Mouse (Mus musculus) kidney, postnatal 14 days (tissue): ENCODE measurements around the gene Sec14l2.

Experiments
- DNase-seq: peaks from one replicate; pipeline ENCODE4 v3.0.0; 2022; ENCODE audit warnings: mixed read lengths

The Sec14l2 gene

DNA sequence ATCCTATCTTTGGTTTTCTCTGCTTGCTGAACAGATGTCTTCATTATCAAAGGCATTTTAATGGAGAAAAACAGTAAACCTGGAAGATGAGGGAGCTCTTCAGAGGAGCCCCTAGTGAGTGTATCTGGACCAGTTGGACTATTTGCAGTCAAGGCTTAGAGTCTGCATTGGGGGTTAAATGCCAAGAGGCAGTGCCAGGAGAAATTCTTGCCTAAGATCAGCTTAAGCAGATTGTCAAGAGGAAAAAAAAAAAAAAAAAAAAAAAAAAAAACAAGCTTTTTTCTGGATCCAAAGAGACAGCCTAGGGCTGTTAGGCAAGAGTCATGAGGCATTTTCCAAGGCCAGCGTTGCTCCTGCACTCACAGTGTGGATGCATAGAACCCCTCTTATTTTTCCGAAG is 75.4 kb downstream of the Sec14l2 start:
- DNase-seq: no peak
